Mouse (Mus musculus) lung, embryonic 14.5 days (tissue): ENCODE results near the gene Capn13. TPM values are rescaled to one million over a fixed set of nuclear protein-coding genes. Genes with fewer than 3 reads are reported as not detected.

Experiments
- ATAC-seq: fragments of 200-750 bp; cut with Nextera tagmentation; 2 replicates; pipeline ENCODE4 v1.8.0; 2017; ENCODE audit warnings: mild to moderate bottlenecking, moderate TSS enrichment, moderate library complexity; ENCODE audit not compliant: insufficient read depth
- DNase-seq: peaks from one replicate; pipeline ENCODE4 v3.0.0-alpha.2; 2015
- H3K27ac ChIP-seq: fragments of 300-500 bp; sonication (generic); 2 replicates; pipeline ENCODE4 v1.5.1; 2014; ENCODE audit warnings: low read depth, mild to moderate bottlenecking, moderate library complexity
- H3K27me3 ChIP-seq: fragments of 300-500 bp; sonication (generic); 2 replicates; pipeline ENCODE4 v1.6.1; 2014; ENCODE audit warnings: low read length, control low read depth; ENCODE audit not compliant: insufficient read depth
- H3K36me3 ChIP-seq: fragments of 300-500 bp; sonication (generic); 2 replicates; pipeline ENCODE4 v1.6.1; 2014; ENCODE audit warnings: control low read depth; ENCODE audit not compliant: insufficient read depth
- H3K4me1 ChIP-seq: fragments of 300-500 bp; sonication (generic); 2 replicates; pipeline ENCODE4 v1.6.1; 2014; ENCODE audit warnings: antibody characterized with exemption, control low read depth; ENCODE audit not compliant: insufficient read depth
- H3K4me2 ChIP-seq: fragments of 300-500 bp; sonication (generic); 2 replicates; pipeline ENCODE4 v1.6.1; 2014; ENCODE audit warnings: mild to moderate bottlenecking
- H3K4me3 ChIP-seq: fragments of 300-500 bp; sonication (generic); 2 replicates; pipeline ENCODE4 v1.5.1; 2014; ENCODE audit warnings: low read depth, low read length
- H3K9ac ChIP-seq: fragments of 300-500 bp; sonication (generic); 2 replicates; pipeline ENCODE4 v1.6.1; 2014
- H3K9me3 ChIP-seq: fragments of 300-500 bp; sonication (generic); 2 replicates; pipeline ENCODE4 v1.6.1; 2016; ENCODE audit warnings: low read depth, low read length, control low read depth
- CTCF ChIP-seq: IDR thresholded peaks from 2 replicates; pipeline ENCODE4 v1.5.1; 2016; ENCODE audit warnings: antibody characterized with exemption, low read depth
- WGBS: fragments of 180-500 bp; shearing (Covaris S2); extraction: QIAGEN DNeasy Blood & Tissue Kit; methylation state at CpG from one replicate; pipeline ENCODE4 v1.1.7; 2014; 5-methylcytosine and 5-hydroxymethylcytosine counted together
- polyA plus RNA-seq: library from polyadenylated mRNA; unstranded; fragments of >200 nt; fragmentation: Nextera tagmentation; extraction: Ambion mirVana; gene quantifications from 2 replicates; pipeline ENCODE4 v1.2.1, GENCODE M21; 2014

The Capn13 gene
- polyA plus RNA-seq, 1 experiment from 2014 or later: not detected

GRCm38 (mm10) chr17:73342673-73343072, 58.0 kb downstream of the Capn13 start:
- no peak for TF ChIP-seq CTCF
- DNase-seq: no peak
- 61% methylated on average over 14 of the region's 14 CpGs for WGBS

DNA sequence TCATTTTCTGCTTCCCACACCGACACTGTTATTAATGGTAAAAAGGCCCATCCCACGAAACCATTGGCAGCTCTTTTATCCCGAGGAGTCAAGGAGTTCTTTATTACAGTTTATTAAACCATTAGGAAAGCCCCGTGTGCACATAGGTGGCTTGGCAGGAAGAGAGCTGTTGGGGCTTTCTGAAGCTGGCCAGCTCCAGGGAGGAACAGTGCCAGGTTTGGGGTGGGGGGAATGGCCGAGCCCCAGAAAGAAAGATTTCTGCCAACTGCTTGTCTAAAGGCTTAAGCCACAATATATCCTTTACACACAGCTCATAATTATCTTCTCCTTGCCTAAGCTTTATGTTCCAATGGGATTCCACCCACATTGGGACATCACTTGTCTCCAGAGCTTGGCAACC, 71.6 kb downstream of the Capn13 start:
- DNase-seq: peak; percentile 32
- Histone ChIP-seq H3K9me3 (no peaks in the 10 kb centered on the region), H3K4me2 (no peak overlapping the region), H3K27ac (no peak overlapping the region), H3K4me1 (peaks cover 5% of the 10 kb centered on the region; the same call in 1 of the 2 replicates), H3K4me3 (no peak overlapping the region), H3K27me3 (no peaks in the 10 kb centered on the region), H3K9ac (no peak overlapping the region), H3K36me3 (no peaks in the 10 kb centered on the region)
- WGBS: 44% methylated on average over 5 of the region's 5 CpGs
- no peak for TF ChIP-seq CTCF
- no peak for ATAC-seq

More at GRCm38 (mm10) chr17:73342673-73343072, 58.0 kb downstream of the Capn13 start:
- Histone ChIP-seq H3K27ac (no peak overlapping the region), H3K4me1 (no peaks in the 10 kb centered on the region), H3K9ac (no peak overlapping the region), H3K9me3 (no peaks in the 10 kb centered on the region), H3K4me2 (no peak overlapping the region), H3K36me3 (no peaks in the 10 kb centered on the region), H3K4me3 (no peak overlapping the region), H3K27me3 (no peaks in the 10 kb centered on the region)
- no peak for ATAC-seq

DNA sequence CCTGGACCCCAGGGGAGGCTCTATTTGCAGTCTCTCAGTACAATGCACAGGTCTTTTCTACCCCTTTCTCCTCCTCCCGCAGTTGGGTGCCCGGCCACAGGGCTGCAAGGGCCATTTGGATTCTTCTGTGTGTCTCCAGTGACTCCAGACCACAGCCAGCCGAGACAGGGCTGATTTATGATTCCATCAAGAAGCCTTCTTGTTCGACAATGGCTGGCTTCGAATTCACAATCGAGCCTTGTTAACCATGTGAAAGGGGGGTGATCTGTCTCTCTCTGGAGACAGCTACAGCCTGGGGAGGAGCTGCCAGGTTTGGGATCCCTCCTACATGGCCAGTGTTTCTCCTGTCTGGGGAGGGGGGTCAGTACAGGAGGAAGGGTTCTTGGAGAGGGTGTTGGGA, 75.4 kb downstream of the Capn13 start:
- ATAC-seq (no peak), DNase-seq (no peak)
- Histone ChIP-seq H3K9me3 (no peaks in the 10 kb centered on the region), H3K27ac (no peak overlapping the region), H3K9ac (no peak overlapping the region), H3K4me3 (no peak overlapping the region), H3K4me1 (peaks cover 5% of the 10 kb centered on the region; the same call in 1 of the 2 replicates), H3K27me3 (no peaks in the 10 kb centered on the region), H3K4me2 (no peak overlapping the region), H3K36me3 (no peaks in the 10 kb centered on the region)
- no peak for TF ChIP-seq CTCF
- 20% methylated on average over 6 of the region's 6 CpGs for WGBS

- Histone ChIP-seq H3K36me3 (no peaks in the 10 kb centered on the region), H3K4me1 (peaks cover 5% of the 10 kb centered on the region; the same call in 1 of the 2 replicates), H3K27me3 (no peaks in the 10 kb centered on the region), H3K4me3 (no peak overlapping the region), H3K27ac (no peak overlapping the region), H3K9ac (no peak overlapping the region), H3K4me2 (no peak overlapping the region), H3K9me3 (no peaks in the 10 kb centered on the region)
- no peak for TF ChIP-seq CTCF
- ATAC-seq (no peak), DNase-seq (no peak)
- WGBS: 47% methylated on average over 6 of the region's 6 CpGs
Observed at GRCm38 (mm10) chr17:73324732-73325131, 75.9 kb downstream of the Capn13 start.

DNA sequence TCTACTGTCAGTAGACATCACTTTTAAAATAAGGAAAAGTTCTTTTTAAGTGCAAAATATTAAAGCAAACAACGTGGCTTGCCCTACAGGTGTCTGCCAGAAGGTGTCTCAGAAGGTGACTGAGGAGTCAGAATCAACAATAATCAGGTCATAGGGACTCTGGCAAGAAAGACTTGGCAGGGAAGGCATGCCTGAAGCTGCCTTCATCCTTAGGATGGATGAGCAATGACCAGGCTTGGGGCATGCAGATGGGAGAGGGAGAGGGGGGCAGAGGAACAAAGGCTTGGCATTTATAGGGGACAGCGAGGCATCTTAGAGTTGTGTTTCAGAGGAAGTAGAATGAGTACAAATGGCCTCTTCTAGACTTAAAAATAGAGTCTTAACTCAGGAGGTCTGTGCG, 76.7 kb downstream of the Capn13 start:
- WGBS: 78% methylated on average over 3 of the region's 3 CpGs
- no peak for ATAC-seq
- no peak for DNase-seq
- no peak overlapping the region for H3K4me2 ChIP-seq
- H3K4me3 ChIP-seq: no peak overlapping the region
- H3K27ac ChIP-seq: no peak overlapping the region
- no peak overlapping the region for H3K9ac ChIP-seq
- peaks cover 5% of the 10 kb centered on the region; the same call in 1 of the 2 replicates for H3K4me1 ChIP-seq
- no peak for TF ChIP-seq CTCF
- H3K27me3 ChIP-seq: no peaks in the 10 kb centered on the region
- H3K36me3 ChIP-seq: no peaks in the 10 kb centered on the region
- H3K9me3 ChIP-seq: no peaks in the 10 kb centered on the region

- no peaks in the 10 kb centered on the region for H3K27me3 ChIP-seq
- H3K36me3 ChIP-seq: no peaks in the 10 kb centered on the region
- 88% methylated on average over 13 of the region's 13 CpGs for WGBS
- no peak overlapping the region for H3K9ac ChIP-seq
- H3K27ac ChIP-seq: no peak overlapping the region
- no peaks in the 10 kb centered on the region for H3K4me1 ChIP-seq
- H3K9me3 ChIP-seq: no peaks in the 10 kb centered on the region
- no peak overlapping the region for H3K4me3 ChIP-seq
- TF ChIP-seq CTCF: no peak
- DNase-seq: no peak
- H3K4me2 ChIP-seq: no peak overlapping the region
- ATAC-seq: no peak
Observed at GRCm38 (mm10) chr17:73314786-73315185, 85.9 kb downstream of the Capn13 start.

DNA sequence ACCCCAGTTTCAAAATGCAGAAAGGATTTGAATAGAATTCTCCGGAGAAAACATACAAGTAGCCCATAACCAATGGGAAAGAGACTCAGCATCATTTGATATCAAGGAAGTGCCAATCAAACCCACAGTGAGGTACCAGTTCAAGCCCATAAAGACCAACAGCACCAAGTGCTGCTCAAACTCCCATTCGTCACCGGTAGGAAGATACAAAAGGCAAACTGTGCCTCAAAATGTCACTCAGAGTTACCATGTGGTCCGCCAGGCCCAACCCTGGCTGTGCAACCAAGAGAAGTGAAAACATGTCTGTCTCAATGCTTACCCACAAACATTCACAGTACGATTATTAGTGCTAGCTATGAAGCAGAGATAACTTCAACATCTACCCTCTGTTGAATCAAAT, 89.2 kb downstream of the Capn13 start:
- TF ChIP-seq CTCF: no peak
- no peaks in the 10 kb centered on the region for H3K36me3 ChIP-seq
- ATAC-seq (no peak), DNase-seq (no peak)
- H3K27ac ChIP-seq: no peak overlapping the region
- H3K4me1 ChIP-seq: no peaks in the 10 kb centered on the region
- H3K9me3 ChIP-seq: no peaks in the 10 kb centered on the region
- no peak overlapping the region for H3K4me3 ChIP-seq
- no peaks in the 10 kb centered on the region for H3K27me3 ChIP-seq
- no peak overlapping the region for H3K4me2 ChIP-seq
- WGBS: 85% methylated on average over 5 of the region's 5 CpGs
- H3K9ac ChIP-seq: no peak overlapping the region

DNA sequence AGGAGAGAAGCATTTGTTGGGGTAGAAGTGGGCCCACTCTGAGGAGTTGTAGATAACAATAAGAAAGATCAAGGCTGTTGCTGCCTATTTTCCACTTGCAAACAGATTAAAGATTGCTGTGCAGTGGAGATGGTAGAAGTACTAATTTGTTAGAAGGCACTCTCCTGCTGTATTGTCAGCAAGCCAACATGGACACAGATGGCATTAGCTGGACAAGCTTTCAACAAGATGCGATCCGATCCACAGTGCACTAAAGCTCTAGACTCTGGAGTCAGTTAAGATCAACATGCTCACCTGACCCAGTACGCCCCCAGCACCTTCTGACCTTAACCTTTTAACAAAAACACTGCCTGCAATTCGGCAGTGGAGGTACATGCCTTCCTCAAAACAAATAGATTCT, 92.0 kb downstream of the Capn13 start:
- Histone ChIP-seq H3K4me2 (no peak overlapping the region), H3K27ac (no peak overlapping the region), H3K4me1 (no peaks in the 10 kb centered on the region), H3K27me3 (0 out of 2 replicates have a peak, but pooled peaks cover 6% of the 10 kb centered on the region), H3K36me3 (no peaks in the 10 kb centered on the region), H3K9ac (no peak overlapping the region), H3K4me3 (no peak overlapping the region), H3K9me3 (no peaks in the 10 kb centered on the region)
- no peak for ATAC-seq
- no peak for TF ChIP-seq CTCF
- 69% methylated on average over 4 of the region's 4 CpGs for WGBS
- no peak for DNase-seq
